Mouse (Mus musculus) CD4-positive, CD25-positive, alpha-beta regulatory T cell, adult 2 months (primary cell): ENCODE results near the gene Stk39.
"Not testable (repeated sequence)": the region's sequence is repeated elsewhere in the genome, so short reads cannot be mapped to it uniquely, and the experiment has no call there.

Experiments
- DNase-seq: peaks from one replicate; pipeline ENCODE4 v3.0.0-alpha.2; 2012; ENCODE audit warnings: low read depth, low spot score

The Stk39 gene

GRCm38 (mm10) chr2:68241640-68242039 lies 230.4 kb downstream of the Stk39 start:
- no peak for DNase-seq

GRCm38 (mm10) chr2:68239415-68239814 lies 232.7 kb downstream of the Stk39 start:
- not testable (repeated sequence) for DNase-seq

- DNase-seq, result no peak
Observed at GRCm38 (mm10) chr2:68232929-68233328, 239.1 kb downstream of the Stk39 start.

- no peak for DNase-seq
Observed at GRCm38 (mm10) chr2:68229872-68230271, 242.2 kb downstream of the Stk39 start.

- no peak for DNase-seq
Observed at GRCm38 (mm10) chr2:68229081-68229480, 243.0 kb downstream of the Stk39 start.

- no peak for DNase-seq
Observed at GRCm38 (mm10) chr2:68222227-68222873, 249.7 kb downstream of the Stk39 start.

- peak; percentile 46 for DNase-seq
Observed at GRCm38 (mm10) chr2:68221226-68221625, 250.8 kb downstream of the Stk39 start.

- no peak for DNase-seq
Observed at GRCm38 (mm10) chr2:68219823-68220222, 252.2 kb downstream of the Stk39 start.

GRCm38 (mm10) chr2:68215176-68215575 lies 256.9 kb downstream of the Stk39 start:
- DNase-seq, result no peak

- no peak for DNase-seq
Observed at GRCm38 (mm10) chr2:68214400-68214799, 257.7 kb downstream of the Stk39 start.

GRCm38 (mm10) chr2:68211443-68211842 lies 260.6 kb downstream of the Stk39 start:
- no peak for DNase-seq

- no peak for DNase-seq
Observed at GRCm38 (mm10) chr2:68196245-68196644, 275.8 kb downstream of the Stk39 start.

GRCm38 (mm10) chr2:68194444-68194843 lies 277.6 kb downstream of the Stk39 start:
- no peak for DNase-seq

- DNase-seq, result no peak
Observed at GRCm38 (mm10) chr2:68193465-68193837, 278.6 kb downstream of the Stk39 start.

- no peak for DNase-seq
Observed at GRCm38 (mm10) chr2:68192605-68193464, 279.2 kb downstream of the Stk39 start.

- DNase-seq, result no peak
Observed at GRCm38 (mm10) chr2:68176425-68176824, 295.6 kb downstream of the Stk39 start.

GRCm38 (mm10) chr2:68171306-68171705 lies 300.8 kb downstream of the Stk39 start:
- DNase-seq, result no peak

- DNase-seq, result peak; percentile 33
Observed at GRCm38 (mm10) chr2:68162012-68162411, 310.1 kb downstream of the Stk39 start.

- no peak for DNase-seq
Observed at GRCm38 (mm10) chr2:68160566-68160965, 311.5 kb downstream of the Stk39 start.
